Mouse (Mus musculus) heart, embryonic 15.5 days (tissue): Measurements from ENCODE around the gene Il2ra. TPM values are rescaled to one million over a fixed set of nuclear protein-coding genes. Genes with fewer than 3 reads are reported as not detected.

Experiments used
- ATAC-seq: fragments of 200-750 bp; cut with Nextera tagmentation; replicated peaks from 2 replicates; pipeline ENCODE4 v1.8.0; 2017; ENCODE audit warnings: low read depth, moderate TSS enrichment; ENCODE audit not compliant: insufficient number of reproducible peaks, insufficient read depth, low FRiP score
- H3K27ac ChIP-seq: fragments of 300-500 bp; sonication (generic); 2 replicates; pipeline ENCODE4 v1.5.1; 2015; ENCODE audit warnings: mild to moderate bottlenecking, inconsistent platforms
- H3K27me3 ChIP-seq: fragments of 300-500 bp; sonication (generic); 2 replicates; pipeline ENCODE4 v1.6.1; 2015; ENCODE audit warnings: inconsistent platforms
- H3K36me3 ChIP-seq: fragments of 300-500 bp; sonication (generic); 2 replicates; pipeline ENCODE4 v1.6.1; 2015; ENCODE audit warnings: mild to moderate bottlenecking, inconsistent platforms
- H3K4me1 ChIP-seq: fragments of 300-500 bp; sonication (generic); replicated peaks from 2 replicates; pipeline ENCODE4 v1.6.1; 2015; ENCODE audit warnings: inconsistent platforms
- H3K4me2 ChIP-seq: fragments of 300-500 bp; sonication (generic); 2 replicates; pipeline ENCODE4 v1.6.1; 2015; ENCODE audit warnings: inconsistent platforms, mild to moderate bottlenecking, moderate library complexity
- H3K4me3 ChIP-seq: fragments of 300-500 bp; sonication (generic); 2 replicates; pipeline ENCODE4 v1.5.1; 2015; ENCODE audit warnings: mild to moderate bottlenecking, inconsistent platforms
- H3K9ac ChIP-seq: fragments of 300-500 bp; sonication (generic); 2 replicates; pipeline ENCODE4 v1.6.1; 2015; ENCODE audit warnings: mild to moderate bottlenecking, inconsistent platforms
- H3K9me3 ChIP-seq: fragments of 300-500 bp; sonication (generic); replicated peaks from 2 replicates; pipeline ENCODE4 v1.6.1; 2016; ENCODE audit warnings: inconsistent platforms
- WGBS: fragments of 180-500 bp; shearing (Covaris S2); methylation state at CpG from one replicate; pipeline ENCODE4 v1.1.7; 2015; ENCODE audit warnings: mixed read lengths; 5-methylcytosine and 5-hydroxymethylcytosine counted together
- polyA plus RNA-seq: library from polyadenylated mRNA; unstranded; fragments of >200 nt; fragmentation: Nextera tagmentation; extraction: Ambion mirVana; gene quantifications from 2 replicates; pipeline ENCODE4 v1.2.1, GENCODE M21; 2015

Il2ra gene
- polyA plus RNA-seq, 1 experiment from 2014 or later = 1.6 TPM

DNA sequence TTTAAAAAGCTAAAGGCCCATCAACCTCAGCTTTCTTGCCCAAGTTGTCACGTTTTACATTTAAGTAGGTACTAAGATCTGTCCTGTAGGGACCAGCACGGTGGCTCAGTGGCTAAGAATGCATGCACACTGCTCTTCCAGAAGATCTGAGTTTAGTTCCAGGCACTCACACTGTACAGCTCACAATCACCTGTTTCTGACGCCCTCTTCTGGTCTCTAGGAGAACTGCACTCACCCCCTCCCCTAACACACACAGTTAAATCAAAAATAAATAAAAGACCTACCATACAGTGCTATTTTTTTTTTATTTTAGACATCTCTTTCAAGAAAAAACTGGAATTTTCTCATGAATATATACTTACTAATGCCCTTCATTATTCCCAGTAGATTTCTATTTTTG lies 29.5 kb downstream of the Il2ra start:
- Histone ChIP-seq H3K4me3 (no peak overlapping the region), H3K9ac (no peak overlapping the region), H3K27ac (no peak overlapping the region), H3K4me2 (no peak overlapping the region), H3K4me1 (no peaks in the 10 kb centered on the region), H3K9me3 (no peaks in the 10 kb centered on the region), H3K36me3 (no peaks in the 10 kb centered on the region), H3K27me3 (no peaks in the 10 kb centered on the region)
- 18% methylated on average over 3 of the region's 3 CpGs for WGBS
- ATAC-seq = no peak

DNA sequence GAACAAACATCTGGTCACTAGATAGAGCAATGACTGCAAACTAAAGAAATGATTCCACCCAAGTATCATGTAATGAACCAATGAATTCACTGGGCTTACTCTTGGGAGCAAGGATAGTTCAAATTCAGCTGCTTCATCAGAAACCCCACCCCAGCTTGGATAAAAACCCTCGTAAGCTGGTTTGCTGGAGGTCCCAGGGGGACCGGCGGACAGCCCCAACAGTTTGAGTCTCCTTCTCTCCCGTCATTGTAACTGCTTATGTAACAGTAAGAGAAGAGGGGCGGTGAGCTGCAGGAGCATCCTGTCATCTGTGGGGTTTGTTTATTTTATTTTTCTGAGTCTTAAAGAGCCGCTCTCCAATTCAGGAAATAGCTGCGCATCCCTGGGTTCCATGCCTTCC lies 37.0 kb downstream of the Il2ra start:
- no peaks in the 10 kb centered on the region for H3K27me3 ChIP-seq
- no peaks in the 10 kb centered on the region for H3K9me3 ChIP-seq
- H3K36me3 ChIP-seq = no peaks in the 10 kb centered on the region
- no peak for ATAC-seq
- no peak overlapping the region for H3K4me3 ChIP-seq
- H3K9ac ChIP-seq = no peak overlapping the region
- no peak overlapping the region for H3K27ac ChIP-seq
- H3K4me1 ChIP-seq = no peaks in the 10 kb centered on the region
- H3K4me2 ChIP-seq = no peak overlapping the region
- 65% methylated on average over 7 of the region's 7 CpGs for WGBS

DNA sequence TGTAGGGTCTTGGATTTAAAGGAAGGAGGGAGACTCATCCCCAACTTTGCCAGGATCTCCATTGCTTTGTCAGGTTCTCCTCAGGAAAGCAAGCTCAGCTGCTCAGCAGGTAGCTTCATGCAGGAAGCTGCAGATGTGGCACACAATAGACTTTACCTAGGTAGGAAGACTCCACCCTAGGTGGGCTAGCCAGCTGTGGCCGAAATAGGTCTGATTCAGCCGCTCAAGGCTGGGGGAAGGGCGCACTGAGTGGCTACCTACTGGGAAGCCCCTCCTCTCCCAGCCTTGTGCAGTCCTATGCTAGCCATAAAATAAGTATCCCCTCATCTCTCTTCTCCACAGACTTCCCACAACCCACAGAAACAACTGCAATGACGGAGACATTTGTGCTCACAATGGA lies 40.1 kb downstream of the Il2ra start:
- Histone ChIP-seq H3K4me2 (no peak overlapping the region), H3K4me3 (no peak overlapping the region), H3K4me1 (no peaks in the 10 kb centered on the region), H3K27me3 (no peaks in the 10 kb centered on the region), H3K9me3 (no peaks in the 10 kb centered on the region), H3K36me3 (no peaks in the 10 kb centered on the region), H3K27ac (no peak overlapping the region), H3K9ac (no peak overlapping the region)
- 54% methylated on average over 4 of the region's 4 CpGs for WGBS
- no peak for ATAC-seq

DNA sequence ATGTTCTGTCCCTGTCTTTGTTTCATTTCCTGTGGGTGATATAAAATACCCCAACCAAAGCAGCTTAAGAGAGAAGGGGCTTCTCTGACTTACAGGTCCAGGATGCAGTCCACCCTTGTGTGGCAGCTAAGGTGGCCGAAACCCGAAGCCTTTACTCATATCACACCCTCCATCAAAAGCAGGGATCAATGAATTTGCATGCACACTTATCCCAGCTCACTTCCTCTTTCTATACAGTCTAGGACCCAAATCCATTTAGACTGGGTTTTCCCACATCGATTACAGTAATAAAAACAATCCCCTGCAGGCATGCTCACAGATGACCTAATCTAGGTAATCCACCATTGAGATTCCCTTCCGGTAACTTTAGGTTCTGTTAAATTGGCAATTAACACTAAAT lies 43.9 kb downstream of the Il2ra start:
- Histone ChIP-seq H3K4me1 (no peaks in the 10 kb centered on the region), H3K9me3 (no peaks in the 10 kb centered on the region), H3K4me3 (no peak overlapping the region), H3K27ac (no peak overlapping the region), H3K36me3 (no peaks in the 10 kb centered on the region), H3K9ac (no peak overlapping the region), H3K27me3 (no peaks in the 10 kb centered on the region), H3K4me2 (no peak overlapping the region)
- ATAC-seq = no peak
- WGBS = 77% methylated on average over 4 of the region's 4 CpGs

DNA sequence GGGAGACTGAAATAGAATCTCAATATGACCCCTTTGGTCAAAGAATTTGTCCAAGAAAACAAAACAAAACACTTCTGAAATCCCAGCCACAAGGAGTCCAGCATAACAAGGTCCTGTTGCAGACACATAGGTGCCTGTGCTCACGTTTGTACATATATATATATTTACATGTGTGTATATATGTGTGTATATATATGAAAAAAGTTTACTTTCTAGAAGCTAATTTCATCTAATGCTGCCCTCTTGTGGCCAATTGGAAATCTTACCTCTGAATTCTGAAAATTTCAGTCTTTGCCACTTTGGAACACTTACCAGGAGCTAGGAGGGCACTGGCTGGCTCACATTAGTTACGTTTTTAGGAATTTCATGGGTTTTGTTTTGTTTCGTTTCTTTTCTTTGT lies 44.8 kb downstream of the Il2ra start:
- no peak overlapping the region for H3K4me2 ChIP-seq
- H3K4me3 ChIP-seq = no peak overlapping the region
- H3K9ac ChIP-seq = no peak overlapping the region
- no peaks in the 10 kb centered on the region for H3K9me3 ChIP-seq
- no peak for ATAC-seq
- WGBS = 12% methylated on average over 3 of the region's 3 CpGs
- no peak overlapping the region for H3K27ac ChIP-seq
- no peaks in the 10 kb centered on the region for H3K36me3 ChIP-seq
- H3K4me1 ChIP-seq = no peaks in the 10 kb centered on the region
- no peaks in the 10 kb centered on the region for H3K27me3 ChIP-seq

DNA sequence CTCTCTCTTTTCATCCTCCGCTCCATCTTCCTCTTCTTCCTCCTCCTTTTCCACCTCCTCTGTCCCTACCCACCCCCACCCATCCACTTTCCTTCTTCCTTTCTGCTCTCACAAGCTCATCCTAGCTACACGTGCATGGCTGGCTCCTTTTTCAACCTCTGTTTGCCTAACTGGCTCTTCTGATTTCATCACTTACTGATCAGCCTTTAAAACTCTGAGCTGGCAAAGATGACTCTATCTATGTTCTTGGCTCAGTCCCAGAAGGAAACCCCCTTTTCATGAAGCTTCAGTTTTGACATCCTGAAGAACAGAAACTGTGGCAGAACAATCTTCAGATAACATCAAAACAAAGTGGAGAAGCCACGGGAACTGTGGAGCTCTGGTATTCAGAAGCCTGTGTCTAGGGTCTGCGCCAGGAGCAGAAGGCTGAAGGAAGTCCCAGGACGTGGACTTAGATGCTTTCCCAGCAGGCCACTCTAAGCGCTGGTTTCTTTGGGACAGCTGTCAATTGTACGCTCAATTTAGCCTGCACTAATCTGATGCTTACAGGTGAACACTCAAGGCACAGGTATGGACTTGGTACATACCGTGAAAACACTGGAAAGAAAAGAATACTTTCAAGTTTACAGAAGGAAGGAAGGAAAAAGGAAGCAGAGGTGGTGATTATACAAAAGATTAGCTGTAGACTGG lies 47.7 kb downstream of the Il2ra start:
- WGBS = 51% methylated on average over 8 of the region's 8 CpGs
- no peaks in the 10 kb centered on the region for H3K4me1 ChIP-seq

DNA sequence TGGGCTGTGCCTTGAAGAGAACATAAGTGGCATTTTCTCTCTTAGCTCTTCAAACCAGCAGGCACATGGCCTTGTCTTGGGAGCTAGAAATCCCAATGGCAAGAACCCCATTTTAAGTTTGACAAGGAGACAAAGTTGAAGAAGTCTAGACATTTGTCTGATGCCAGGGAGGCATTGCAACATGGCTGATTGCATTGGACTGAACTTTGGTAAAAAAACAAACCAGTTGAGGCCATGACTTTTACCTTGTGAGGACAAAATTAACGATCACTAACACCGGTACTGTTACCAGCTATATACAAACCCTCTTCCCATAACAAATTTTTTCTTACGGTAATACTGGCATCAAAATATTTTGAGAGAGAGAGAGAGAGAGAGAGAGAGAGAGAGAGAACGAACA lies 50.7 kb downstream of the Il2ra start:
- no peak overlapping the region for H3K4me3 ChIP-seq
- H3K4me1 ChIP-seq = no peaks in the 10 kb centered on the region
- no peaks in the 10 kb centered on the region for H3K36me3 ChIP-seq
- H3K4me2 ChIP-seq = no peak overlapping the region
- no peaks in the 10 kb centered on the region for H3K27me3 ChIP-seq
- no peaks in the 10 kb centered on the region for H3K9me3 ChIP-seq
- WGBS = 88% methylated on average over 4 of the region's 4 CpGs
- ATAC-seq = no peak
- H3K9ac ChIP-seq = no peak overlapping the region
- no peak overlapping the region for H3K27ac ChIP-seq

More for the DNA sequence above, 47.7 kb downstream of the Il2ra start:
- H3K4me2 ChIP-seq = no peak overlapping the region
- no peak for ATAC-seq
- no peaks in the 10 kb centered on the region for H3K36me3 ChIP-seq
- H3K4me3 ChIP-seq = no peak overlapping the region
- H3K27ac ChIP-seq = no peak overlapping the region
- H3K9ac ChIP-seq = no peak overlapping the region
- no peaks in the 10 kb centered on the region for H3K9me3 ChIP-seq
- H3K27me3 ChIP-seq = no peaks in the 10 kb centered on the region

DNA sequence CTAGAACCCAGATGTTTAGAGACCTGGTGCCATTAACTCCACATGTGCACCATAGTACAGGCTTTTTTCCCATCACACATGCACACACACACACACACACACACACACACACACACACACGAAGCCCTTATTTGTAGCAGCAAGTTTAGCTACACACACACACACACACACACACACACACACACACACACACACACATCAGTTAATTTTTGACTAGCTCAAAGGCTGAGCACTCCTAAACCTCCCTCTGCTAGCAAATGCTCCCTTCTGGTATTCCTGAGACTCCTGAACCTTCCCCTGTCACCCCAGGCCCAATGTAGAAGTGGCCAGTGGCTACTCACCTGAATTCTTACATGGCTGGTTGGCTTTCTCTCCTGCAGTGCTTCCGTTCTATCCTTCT lies 51.5 kb downstream of the Il2ra start:
- no peaks in the 10 kb centered on the region for H3K27me3 ChIP-seq
- no peak overlapping the region for H3K9ac ChIP-seq
- 78% methylated on average over 2 of the region's 2 CpGs for WGBS
- no peaks in the 10 kb centered on the region for H3K9me3 ChIP-seq
- no peaks in the 10 kb centered on the region for H3K36me3 ChIP-seq
- H3K4me1 ChIP-seq = no peaks in the 10 kb centered on the region
- no peak for ATAC-seq
- H3K4me2 ChIP-seq = no peak overlapping the region
- no peak overlapping the region for H3K27ac ChIP-seq
- H3K4me3 ChIP-seq = no peak overlapping the region

DNA sequence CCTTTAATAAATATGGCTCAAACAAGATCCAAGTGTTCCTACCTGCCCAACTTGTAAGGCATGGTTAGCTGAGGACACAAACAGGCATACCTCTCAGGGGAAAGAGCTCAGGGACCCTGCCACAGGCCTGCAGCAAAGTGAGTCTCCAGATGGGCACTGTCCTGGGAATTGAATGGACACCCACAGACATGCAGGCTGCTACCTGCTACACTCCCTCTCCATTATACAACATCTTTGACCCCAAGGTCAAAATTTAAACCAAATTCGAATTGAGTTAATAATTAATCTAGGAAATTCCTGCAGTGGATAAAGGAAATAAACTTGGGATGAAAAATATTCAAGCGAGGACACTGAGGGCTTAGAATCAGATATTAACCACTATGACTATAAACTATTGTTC lies 53.3 kb downstream of the Il2ra start:
- no peaks in the 10 kb centered on the region for H3K27me3 ChIP-seq
- no peak overlapping the region for H3K27ac ChIP-seq
- H3K4me3 ChIP-seq = no peak overlapping the region
- 58% methylated on average over 2 of the region's 2 CpGs for WGBS
- H3K36me3 ChIP-seq = no peaks in the 10 kb centered on the region
- H3K4me2 ChIP-seq = no peak overlapping the region
- H3K9ac ChIP-seq = no peak overlapping the region
- no peaks in the 10 kb centered on the region for H3K9me3 ChIP-seq
- ATAC-seq = no peak
- H3K4me1 ChIP-seq = no peaks in the 10 kb centered on the region

DNA sequence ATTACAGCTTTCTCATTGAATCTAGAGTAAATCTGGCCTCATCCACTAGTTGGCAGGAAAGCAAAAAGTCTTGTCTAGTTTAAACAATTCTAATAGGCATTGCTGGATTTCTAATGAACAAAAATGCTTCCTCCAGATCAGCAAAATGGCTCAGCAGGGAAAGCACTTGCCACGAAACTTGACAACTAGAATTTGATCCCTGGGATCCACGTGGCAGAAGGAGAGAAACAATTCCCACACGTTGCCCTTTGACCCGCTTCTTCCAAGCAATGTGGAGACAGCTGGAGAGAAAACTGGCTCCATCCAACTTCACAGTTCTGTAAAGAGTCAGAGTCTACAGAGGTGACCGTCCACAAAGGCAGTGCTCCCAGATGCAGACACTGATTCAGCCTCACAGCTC lies 56.4 kb downstream of the Il2ra start:
- H3K36me3 ChIP-seq = no peaks in the 10 kb centered on the region
- no peaks in the 10 kb centered on the region for H3K27me3 ChIP-seq
- no peaks in the 10 kb centered on the region for H3K4me1 ChIP-seq
- no peak overlapping the region for H3K4me2 ChIP-seq
- H3K9me3 ChIP-seq = no peaks in the 10 kb centered on the region
- no peak overlapping the region for H3K27ac ChIP-seq
- H3K4me3 ChIP-seq = no peak overlapping the region
- WGBS = 61% methylated on average over 5 of the region's 5 CpGs
- H3K9ac ChIP-seq = no peak overlapping the region
- ATAC-seq = no peak

DNA sequence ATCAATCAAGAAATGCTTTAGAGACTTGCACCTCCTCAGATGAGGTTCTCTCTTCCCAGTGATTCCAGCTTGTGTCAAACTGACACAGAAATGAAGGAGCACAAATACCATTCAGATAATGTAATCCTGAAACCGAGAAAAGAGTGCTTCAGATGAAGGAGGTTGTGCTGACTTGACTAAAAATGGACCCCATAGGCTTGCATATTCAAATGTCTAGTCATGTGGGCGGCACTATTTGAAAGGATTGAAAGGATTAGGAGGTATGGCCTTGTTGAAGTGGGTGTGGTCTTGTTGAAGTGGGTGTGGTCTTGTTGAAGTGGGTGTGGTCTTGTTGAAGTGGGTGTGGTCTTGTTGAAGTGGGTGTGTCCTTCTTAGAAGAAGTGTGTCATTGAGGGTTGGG lies 57.3 kb downstream of the Il2ra start:
- ATAC-seq = no peak
- WGBS = 83% methylated on average over 2 of the region's 2 CpGs
- Histone ChIP-seq H3K4me3 (no peak overlapping the region), H3K9ac (no peak overlapping the region), H3K4me1 (peaks cover under 1% of the 10 kb centered on the region; the same call in 1 of the 2 replicates), H3K4me2 (no peak overlapping the region), H3K36me3 (no peaks in the 10 kb centered on the region), H3K27me3 (no peaks in the 10 kb centered on the region; the same call in 1 of the 2 replicates), H3K27ac (no peak overlapping the region), H3K9me3 (no peaks in the 10 kb centered on the region)

DNA sequence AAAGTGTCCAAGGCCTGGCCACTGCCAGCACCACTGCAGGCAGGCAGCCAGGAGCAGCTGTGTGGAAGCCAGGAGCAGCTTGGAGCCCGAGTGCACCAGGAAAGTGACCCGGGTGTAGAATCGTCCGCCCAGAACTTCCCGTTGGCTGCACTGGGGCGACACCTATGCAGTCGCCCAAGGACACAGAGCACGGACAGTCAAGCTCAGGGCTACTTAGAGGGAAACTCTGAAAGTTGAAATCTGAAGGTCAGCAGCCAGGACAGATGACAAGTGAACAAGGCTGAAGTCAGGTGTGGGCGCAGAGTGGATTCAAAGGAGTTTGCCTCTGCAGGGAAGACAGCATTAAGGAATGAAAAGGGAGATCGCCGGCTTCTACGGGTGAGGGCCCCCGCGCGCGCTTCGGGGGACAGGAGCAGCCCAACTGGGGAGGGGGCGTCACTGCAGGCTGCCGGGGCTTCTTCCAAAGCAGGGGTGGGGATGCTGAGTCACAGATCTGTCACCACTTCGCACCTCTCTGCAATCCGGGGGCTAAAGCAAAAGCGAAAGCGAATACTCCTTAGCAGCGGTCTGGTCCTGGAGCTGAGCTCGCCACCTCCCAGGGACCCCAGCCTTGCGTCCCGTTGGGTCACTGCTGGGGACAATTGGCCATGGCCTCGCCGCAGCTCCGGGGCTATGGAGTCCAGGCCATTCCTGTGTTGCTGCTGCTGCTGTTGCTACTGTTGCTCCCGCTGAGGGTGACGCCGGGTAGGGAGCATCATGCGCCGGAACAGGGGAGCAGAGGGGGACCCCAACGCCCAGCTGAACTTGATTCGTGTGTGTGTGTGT lies 62.8 kb downstream of the Il2ra start, which contains the start of gene Il15ra:
Gene Il15ra (plus strand): TSS at position 90 of the 825 bp plus-strand sequence.
- Histone ChIP-seq H3K4me2 (peak within 1 kb of the TSS; percentile 89), H3K36me3 (no peaks in the 10 kb centered on the region), H3K4me1 (peaks cover 14% of the 10 kb centered on the region), H3K27ac (peak within 1 kb of the TSS; percentile 81), H3K4me3 (peak within 1 kb of the TSS; percentile 78), H3K9me3 (no peaks in the 10 kb centered on the region), H3K9ac (peak within 1 kb of the TSS; percentile 73), H3K27me3 (no peaks in the 10 kb centered on the region; the same call in 1 of the 2 replicates)
- ATAC-seq = peak; percentile 83
- under 1% methylated on average over 37 of the region's 37 CpGs for WGBS
